Mouse (Mus musculus) liver, adult 2 months (tissue): Measurements from ENCODE around the gene H2afz. TPM values are rescaled to one million over a fixed set of nuclear protein-coding genes. Genes with fewer than 3 reads are reported as not detected.

Experiments used
- DNase-seq: peaks from one replicate; pipeline ENCODE4 v3.0.0-alpha.2; 2011; ENCODE audit warnings: low read depth, low spot score; ENCODE audit errors: extremely low read depth
- H3K27ac ChIP-seq: fragments of 200-500 bp; replicated peaks from 2 replicates; pipeline ENCODE4 v1.5.1; 2012; ENCODE audit warnings: low read depth, mild to moderate bottlenecking, control low read depth, inconsistent platforms, low read length; ENCODE audit not compliant: insufficient read depth
- H3K27me3 ChIP-seq: fragments of 200-500 bp; 2 replicates; pipeline ENCODE4 v1.6.1; 2012; ENCODE audit warnings: mild to moderate bottlenecking, moderate library complexity, low read length, inconsistent platforms; ENCODE audit not compliant: control insufficient read depth, insufficient read depth
- H3K36me3 ChIP-seq: fragments of 200-500 bp; 2 replicates; pipeline ENCODE4 v1.6.1; 2012; ENCODE audit warnings: low read length, inconsistent platforms; ENCODE audit not compliant: control insufficient read depth, insufficient read depth
- H3K4me1 ChIP-seq: fragments of 200-500 bp; 2 replicates; pipeline ENCODE4 v1.6.1; 2011; ENCODE audit warnings: low read length; ENCODE audit not compliant: control insufficient read depth, insufficient read depth
- H3K4me3 ChIP-seq: fragments of 200-500 bp; 2 replicates; pipeline ENCODE4 v1.5.1; 2011; ENCODE audit warnings: low read depth, mild to moderate bottlenecking, control low read depth, low read length, moderate library complexity; ENCODE audit not compliant: insufficient read depth
- H3K79me2 ChIP-seq: fragments of 200-500 bp; 2 replicates; pipeline ENCODE4 v1.6.1; 2012; ENCODE audit warnings: inconsistent platforms, mild to moderate bottlenecking, low read length, moderate library complexity; ENCODE audit not compliant: control insufficient read depth, insufficient read depth
- H3K9ac ChIP-seq: fragments of 200-500 bp; 2 replicates; pipeline ENCODE4 v1.6.1; 2012; ENCODE audit warnings: low read depth, mild to moderate bottlenecking, control low read depth, inconsistent platforms, low read length
- CTCF ChIP-seq: fragments of 200-500 bp; IDR thresholded peaks from 2 replicates; pipeline ENCODE4 v1.5.1; 2011; ENCODE audit warnings: low read depth, low read length, control low read depth
- POLR2A ChIP-seq: fragments of 200-500 bp; IDR thresholded peaks from 2 replicates; pipeline ENCODE4 v1.6.1; 2011; ENCODE audit warnings: low read length, control low read depth; ENCODE audit not compliant: insufficient read depth; ENCODE audit errors: extremely low read depth
- WGBS: fragments of 180-500 bp; shearing (Covaris S2); methylation state at CpG from one replicate; pipeline ENCODE4 v1.1.7; 2018; 5-methylcytosine and 5-hydroxymethylcytosine counted together
- polyA plus RNA-seq: library from polyadenylated mRNA; depleted of rRNA; stranded (reverse); fragments of >200 nt; gene quantifications from 2 replicates; pipeline ENCODE4 v1.2.3, GENCODE M21; 2012
- total RNA-seq: library from RNA; depleted of rRNA; stranded (reverse); fragments of >200 nt; gene quantifications from 2 replicates; pipeline ENCODE4 v1.2.3, GENCODE M21; 2014

H2afz gene
- total and polyA plus RNA-seq, 2 experiments: 113 to 134 TPM

- Histone ChIP-seq H3K4me1 (no peaks in the 10 kb centered on the region), H3K9ac (no peak overlapping the region), H3K4me3 (no peak overlapping the region), H3K79me2 (no peaks in the 10 kb centered on the region), H3K36me3 (peaks cover 7% of the 10 kb centered on the region; the same call in 1 of the 2 replicates), H3K27ac (no peak overlapping the region), H3K27me3 (no peaks in the 10 kb centered on the region)
- no peak for DNase-seq
- 84% methylated on average over 4 of the region's 4 CpGs for WGBS
- TF ChIP-seq CTCF: no peak
- no peak for TF ChIP-seq POLR2A
Observed at GRCm38 (mm10) chr3:137893789-137894188, 29.5 kb downstream of the H2afz start.

DNA sequence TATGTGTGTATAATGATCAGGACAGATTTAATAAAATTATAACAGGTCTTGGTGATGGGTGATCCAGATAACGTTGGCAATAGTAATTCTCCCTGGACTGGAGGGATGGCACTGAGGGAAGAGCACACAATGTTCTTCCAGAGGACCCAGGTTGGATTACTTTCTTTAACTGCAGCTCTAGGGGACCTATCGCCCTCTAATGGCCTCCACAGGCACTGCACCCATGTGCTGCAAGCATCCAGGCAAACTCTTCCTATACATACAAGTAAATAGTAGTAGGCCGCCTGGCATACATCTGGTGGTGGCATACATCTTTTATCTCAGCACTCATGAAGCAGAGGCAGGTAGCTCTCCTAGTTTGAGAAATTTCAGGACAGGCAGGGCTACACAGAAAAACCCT is 30.9 kb downstream of the H2afz start:
- Histone ChIP-seq H3K9ac (no peak overlapping the region), H3K27me3 (no peaks in the 10 kb centered on the region), H3K4me1 (peaks cover 5% of the 10 kb centered on the region), H3K36me3 (peaks cover 7% of the 10 kb centered on the region; the same call in 1 of the 2 replicates), H3K4me3 (no peak overlapping the region), H3K79me2 (no peaks in the 10 kb centered on the region), H3K27ac (no peak overlapping the region)
- no peak for TF ChIP-seq POLR2A
- peak; percentile 82 for TF ChIP-seq CTCF
- DNase-seq: peak; percentile 15
- WGBS: 97% methylated on average over 3 of the region's 3 CpGs

- Histone ChIP-seq H3K4me3 (no peak overlapping the region), H3K27ac (no peak overlapping the region), H3K27me3 (no peaks in the 10 kb centered on the region), H3K4me1 (peaks cover 7% of the 10 kb centered on the region), H3K36me3 (peaks cover 9% of the 10 kb centered on the region; the same call in 1 of the 2 replicates), H3K79me2 (no peaks in the 10 kb centered on the region), H3K9ac (no peak overlapping the region)
- 94% methylated on average over 4 of the region's 4 CpGs for WGBS
- no peak for TF ChIP-seq POLR2A
- TF ChIP-seq CTCF: no peak
- DNase-seq: no peak
Observed at GRCm38 (mm10) chr3:137896386-137896785, 32.1 kb downstream of the H2afz start.

DNA sequence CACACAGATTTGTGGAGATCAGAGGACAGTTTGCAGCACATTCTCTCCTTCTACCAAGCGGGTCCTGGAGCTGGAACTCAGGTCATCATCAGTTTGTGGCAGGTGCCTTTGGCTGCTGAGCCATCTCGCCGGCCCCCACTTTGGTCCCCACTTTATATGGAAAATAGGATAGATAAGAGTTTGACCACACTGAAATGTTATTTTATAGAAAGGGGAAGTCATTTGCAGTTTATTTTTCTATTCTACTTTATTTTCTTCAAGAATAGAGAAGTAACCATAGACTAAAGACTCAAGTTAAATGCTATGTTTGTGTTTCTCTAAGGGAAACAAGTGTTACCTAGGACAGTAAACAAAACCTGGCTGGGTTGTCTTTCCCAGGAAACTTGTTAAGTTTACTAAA is 32.6 kb downstream of the H2afz start:
- 97% methylated on average over 3 of the region's 3 CpGs for WGBS
- Histone ChIP-seq H3K36me3 (peaks cover 9% of the 10 kb centered on the region; the same call in 1 of the 2 replicates), H3K4me3 (no peak overlapping the region), H3K27ac (no peak overlapping the region), H3K79me2 (no peaks in the 10 kb centered on the region), H3K4me1 (peaks cover 7% of the 10 kb centered on the region), H3K27me3 (no peaks in the 10 kb centered on the region), H3K9ac (no peak overlapping the region)
- TF ChIP-seq POLR2A: no peak
- TF ChIP-seq CTCF: no peak
- no peak for DNase-seq

- WGBS: 92% methylated on average over 5 of the region's 5 CpGs
- peaks cover 13% of the 10 kb centered on the region; the same call in 1 of the 2 replicates for H3K36me3 ChIP-seq
Observed at GRCm38 (mm10) chr3:137897685-137898084, 33.4 kb downstream of the H2afz start.

DNA sequence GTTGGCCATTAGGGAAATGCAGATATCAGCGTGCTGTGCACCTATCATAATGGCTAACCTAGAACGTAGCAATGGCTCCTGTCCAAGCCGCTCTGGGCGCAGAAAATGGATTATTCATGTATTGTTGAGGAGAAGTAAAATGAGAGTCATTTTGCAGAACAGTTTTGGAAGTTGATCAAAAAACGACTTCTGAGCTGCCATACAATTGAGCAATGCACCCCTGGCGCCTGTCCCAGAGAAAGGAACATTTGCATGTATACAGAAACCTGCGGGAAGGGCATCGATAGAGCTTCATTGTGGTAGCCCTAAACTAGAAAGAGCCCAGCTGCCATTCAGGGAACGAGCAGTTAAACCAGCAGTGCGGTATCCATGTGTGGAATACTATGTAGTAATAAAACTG is 35.9 kb downstream of the H2afz start:
- Histone ChIP-seq H3K4me3 (no peak overlapping the region), H3K4me1 (peaks cover 7% of the 10 kb centered on the region), H3K36me3 (peaks cover 22% of the 10 kb centered on the region), H3K79me2 (no peaks in the 10 kb centered on the region), H3K27ac (no peak overlapping the region), H3K27me3 (no peaks in the 10 kb centered on the region), H3K9ac (no peak overlapping the region)
- TF ChIP-seq POLR2A (no peak), CTCF (no peak)
- 36% methylated on average over 10 of the region's 10 CpGs for WGBS
- DNase-seq: peak; percentile 63

More at GRCm38 (mm10) chr3:137897685-137898084, 33.4 kb downstream of the H2afz start:
- Histone ChIP-seq H3K4me1 (peaks cover 7% of the 10 kb centered on the region), H3K79me2 (no peaks in the 10 kb centered on the region), H3K4me3 (no peak overlapping the region), H3K27me3 (no peaks in the 10 kb centered on the region), H3K27ac (no peak overlapping the region), H3K9ac (no peak overlapping the region)
- DNase-seq: no peak
- TF ChIP-seq CTCF (no peak), POLR2A (no peak)
